Mouse (Mus musculus): Measurements from ENCODE around the gene Mlycd. TPM values are rescaled to one million over a fixed set of nuclear protein-coding genes. Genes with fewer than 3 reads are reported as not detected.
"Not testable (repeated sequence)": the region's sequence is repeated elsewhere in the genome, so short reads cannot be mapped to it uniquely, and the experiment has no call there.

Gene Mlycd
- polyA plus RNA-seq, 1 experiment from 2014 or later = 12.1 TPM

GRCm38 (mm10) chr8:119360686-119361295, 33.9 kb upstream of the Mlycd start:
- Histone ChIP-seq H3K4me3 (ENCODE audit: low read depth, low read length) (no peak overlapping the region), H3K36me3 (ENCODE audit: control insufficient read depth, insufficient read depth) (no peaks in the 10 kb centered on the region), H3K27me3 (ENCODE audit: control insufficient read depth, insufficient read depth, low read depth, low read length) (no peaks in the 10 kb centered on the region), H3K9me3 (replicated peaks; ENCODE audit: control insufficient read depth, low read length) (no peaks in the 10 kb centered on the region), H3K4me1 (ENCODE audit: control insufficient read depth, low read depth, low read length) (no peaks in the 10 kb centered on the region), H3K4me2 (ENCODE audit: low read depth, low read length) (no peak overlapping the region), H3K9ac (ENCODE audit: low read depth, low read length) (no peak overlapping the region), H3K27ac (ENCODE audit: low read length) (no peak overlapping the region)
- no peak for ATAC-seq (ENCODE audit: low read depth)
- WGBS (ENCODE audit: insufficient replicate concordance) = 50% methylated on average over 8 of the region's 8 CpGs

- not testable (repeated sequence) for H3K27ac ChIP-seq (ENCODE audit: low read length); H3K4me1 ChIP-seq (ENCODE audit: control insufficient read depth, low read depth, low read length); H3K27me3 ChIP-seq (ENCODE audit: control insufficient read depth, insufficient read depth, low read depth, low read length); H3K4me2 ChIP-seq (ENCODE audit: low read depth, low read length); H3K36me3 ChIP-seq (ENCODE audit: control insufficient read depth, insufficient read depth); H3K9ac ChIP-seq (ENCODE audit: low read depth, low read length); H3K9me3 ChIP-seq (replicated peaks; ENCODE audit: control insufficient read depth, low read length); H3K4me3 ChIP-seq (ENCODE audit: low read depth, low read length)
- 56% methylated on average over 9 of the region's 9 CpGs for WGBS (ENCODE audit: insufficient replicate concordance)
- ATAC-seq (ENCODE audit: low read depth) = 0 out of 2 replicates have a peak, but pooled peaks have one; percentile 32
Measured at GRCm38 (mm10) chr8:119374716-119375115, 20.0 kb upstream of the Mlycd start.

DNA sequence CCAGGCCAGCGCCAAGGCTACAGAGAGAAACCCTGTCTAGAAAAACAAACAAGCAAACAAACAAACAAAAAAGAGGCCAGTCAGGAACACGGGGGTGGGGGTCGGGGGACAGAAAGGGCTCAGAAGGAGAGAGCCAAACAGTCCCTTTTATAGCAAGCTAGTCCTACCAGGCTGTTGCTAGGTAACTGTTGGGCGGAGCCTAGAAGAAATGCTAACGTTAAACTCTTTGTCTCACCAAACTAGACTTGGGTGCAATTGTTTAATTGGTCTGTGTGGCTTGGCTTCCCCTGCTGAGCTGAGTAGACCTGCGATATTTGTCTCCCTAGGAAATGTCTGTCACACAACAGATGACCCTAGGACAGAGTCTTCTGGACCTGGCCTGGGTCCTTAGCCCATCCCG, 16.2 kb upstream of the Mlycd start:
- no peaks in the 10 kb centered on the region for H3K36me3 ChIP-seq (ENCODE audit: control insufficient read depth, insufficient read depth)
- ATAC-seq (ENCODE audit: low read depth) = no peak
- no peaks in the 10 kb centered on the region for H3K4me1 ChIP-seq (ENCODE audit: control insufficient read depth, low read depth, low read length)
- WGBS (ENCODE audit: insufficient replicate concordance) = 61% methylated on average over 7 of the region's 7 CpGs
- H3K27ac ChIP-seq (ENCODE audit: low read length) = no peak overlapping the region
- no peak overlapping the region for H3K9ac ChIP-seq (ENCODE audit: low read depth, low read length)
- no peaks in the 10 kb centered on the region for H3K9me3 ChIP-seq (replicated peaks; ENCODE audit: control insufficient read depth, low read length)
- H3K4me3 ChIP-seq (ENCODE audit: low read depth, low read length) = no peak overlapping the region
- H3K4me2 ChIP-seq (ENCODE audit: low read depth, low read length) = no peak overlapping the region
- H3K27me3 ChIP-seq (ENCODE audit: control insufficient read depth, insufficient read depth, low read depth, low read length) = no peaks in the 10 kb centered on the region

DNA sequence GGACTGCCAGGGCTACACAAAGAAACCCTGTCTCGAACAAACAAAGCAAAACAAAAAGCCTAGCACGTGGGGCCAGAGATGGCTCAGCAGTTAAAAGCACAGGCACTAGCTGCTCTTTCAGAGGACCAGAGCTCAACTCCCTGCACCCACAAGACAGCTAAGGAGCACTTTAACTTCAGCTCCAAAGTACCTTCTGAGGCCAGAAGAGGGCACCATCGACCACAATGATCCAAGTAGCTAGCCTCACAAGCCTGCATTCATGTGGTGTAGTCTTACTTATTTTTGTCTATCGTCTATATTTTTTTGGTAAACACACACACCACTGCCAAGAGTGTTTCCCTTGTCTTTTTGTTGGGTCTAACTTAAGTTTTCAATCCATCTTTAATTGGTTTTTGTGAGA, 14.1 kb upstream of the Mlycd start:
- no peaks in the 10 kb centered on the region for H3K36me3 ChIP-seq (ENCODE audit: control insufficient read depth, insufficient read depth)
- ATAC-seq (ENCODE audit: low read depth) = no peak
- no peaks in the 10 kb centered on the region for H3K9me3 ChIP-seq (replicated peaks; ENCODE audit: control insufficient read depth, low read length)
- no peaks in the 10 kb centered on the region for H3K4me1 ChIP-seq (ENCODE audit: control insufficient read depth, low read depth, low read length)
- H3K4me3 ChIP-seq (ENCODE audit: low read depth, low read length) = no peak overlapping the region
- no peak overlapping the region for H3K9ac ChIP-seq (ENCODE audit: low read depth, low read length)
- H3K4me2 ChIP-seq (ENCODE audit: low read depth, low read length) = no peak overlapping the region
- no peaks in the 10 kb centered on the region for H3K27me3 ChIP-seq (ENCODE audit: control insufficient read depth, insufficient read depth, low read depth, low read length)
- WGBS (ENCODE audit: insufficient replicate concordance) = 18% methylated on average over 4 of the region's 4 CpGs
- H3K27ac ChIP-seq (ENCODE audit: low read length) = no peak overlapping the region

DNA sequence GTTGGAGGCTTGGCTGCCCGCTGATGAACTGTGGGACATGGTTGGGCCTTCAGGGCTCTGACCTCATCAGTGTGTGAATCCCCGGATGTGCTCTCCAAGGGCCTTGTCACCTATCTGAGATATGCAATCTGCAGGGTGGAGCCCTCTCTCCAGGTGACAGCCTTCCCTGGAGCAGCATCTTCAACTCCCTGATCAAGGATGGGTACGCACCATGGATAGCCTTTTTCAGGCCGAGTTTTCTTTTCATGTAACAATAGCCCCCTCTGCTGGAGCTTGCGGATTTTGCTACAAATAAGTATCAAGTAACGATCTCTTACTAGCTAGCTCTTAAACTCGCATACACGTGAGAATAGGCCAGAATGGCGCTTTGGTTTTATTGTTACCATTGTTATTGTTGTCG, 10.2 kb upstream of the Mlycd start:
- WGBS (ENCODE audit: insufficient replicate concordance) = 19% methylated on average over 10 of the region's 10 CpGs
- Histone ChIP-seq H3K27me3 (ENCODE audit: control insufficient read depth, insufficient read depth, low read depth, low read length) (no peaks in the 10 kb centered on the region), H3K4me3 (ENCODE audit: low read depth, low read length) (no peak overlapping the region), H3K9ac (ENCODE audit: low read depth, low read length) (no peak overlapping the region), H3K27ac (ENCODE audit: low read length) (no peak overlapping the region), H3K36me3 (ENCODE audit: control insufficient read depth, insufficient read depth) (no peaks in the 10 kb centered on the region), H3K4me2 (ENCODE audit: low read depth, low read length) (no peak overlapping the region), H3K4me1 (ENCODE audit: control insufficient read depth, low read depth, low read length) (no peaks in the 10 kb centered on the region), H3K9me3 (replicated peaks; ENCODE audit: control insufficient read depth, low read length) (no peaks in the 10 kb centered on the region)
- no peak for ATAC-seq (ENCODE audit: low read depth)

DNA sequence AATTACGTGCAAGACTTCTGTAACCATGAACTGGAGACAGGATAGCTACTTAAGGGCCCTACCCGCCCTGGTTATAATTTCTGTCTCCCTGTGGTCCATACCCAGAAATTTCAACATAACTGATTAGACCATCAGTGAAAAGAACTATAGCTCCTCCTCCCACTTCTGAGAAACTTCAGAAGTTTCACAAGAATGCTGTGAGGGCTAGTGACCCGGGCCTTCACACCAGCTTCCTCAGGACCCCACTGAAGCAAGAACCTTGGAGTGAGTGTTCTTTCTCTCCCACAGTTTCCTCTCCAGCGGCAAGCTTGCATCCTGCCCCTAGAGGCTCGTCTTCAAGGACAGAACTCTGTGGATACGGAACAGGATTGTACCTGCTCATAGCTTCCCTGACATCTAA, 8.8 kb upstream of the Mlycd start:
- H3K36me3 ChIP-seq (ENCODE audit: control insufficient read depth, insufficient read depth) = no peaks in the 10 kb centered on the region
- 42% methylated on average over 6 of the region's 6 CpGs for WGBS (ENCODE audit: insufficient replicate concordance)

DNA sequence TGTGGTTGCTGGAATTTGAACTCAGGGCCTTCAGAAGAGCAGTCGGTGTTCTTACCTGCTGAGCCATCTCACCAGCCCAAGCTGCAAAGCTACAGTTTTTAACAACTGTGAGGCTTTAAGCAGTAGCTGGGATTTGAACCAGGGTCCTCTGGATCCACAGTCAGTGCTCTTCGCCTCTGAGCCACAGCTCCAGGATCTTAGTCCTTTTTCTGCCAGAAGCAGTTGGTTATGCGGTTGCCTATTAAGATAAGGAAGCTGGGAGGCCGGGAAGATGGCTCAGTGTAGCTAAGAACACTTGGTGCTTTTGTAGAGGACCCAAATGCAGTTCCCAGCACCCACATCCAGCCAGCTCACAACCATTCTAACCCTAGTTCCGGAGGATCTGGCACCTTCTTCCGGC, 7.7 kb upstream of the Mlycd start:
- Histone ChIP-seq H3K9ac (ENCODE audit: low read depth, low read length) (no peak overlapping the region), H3K27ac (ENCODE audit: low read length) (no peak overlapping the region), H3K27me3 (ENCODE audit: control insufficient read depth, insufficient read depth, low read depth, low read length) (no peaks in the 10 kb centered on the region), H3K36me3 (ENCODE audit: control insufficient read depth, insufficient read depth) (no peaks in the 10 kb centered on the region), H3K4me3 (ENCODE audit: low read depth, low read length) (no peak overlapping the region), H3K9me3 (replicated peaks; ENCODE audit: control insufficient read depth, low read length) (no peaks in the 10 kb centered on the region), H3K4me2 (ENCODE audit: low read depth, low read length) (no peak overlapping the region), H3K4me1 (ENCODE audit: control insufficient read depth, low read depth, low read length) (no peaks in the 10 kb centered on the region)
- WGBS (ENCODE audit: insufficient replicate concordance) = 47% methylated on average over 6 of the region's 6 CpGs
- ATAC-seq (ENCODE audit: low read depth) = no peak

More for the DNA sequence above, 8.8 kb upstream of the Mlycd start:
- H3K4me2 ChIP-seq (ENCODE audit: low read depth, low read length) = no peak overlapping the region
- no peaks in the 10 kb centered on the region for H3K9me3 ChIP-seq (replicated peaks; ENCODE audit: control insufficient read depth, low read length)
- H3K4me1 ChIP-seq (ENCODE audit: control insufficient read depth, low read depth, low read length) = no peaks in the 10 kb centered on the region
- no peaks in the 10 kb centered on the region for H3K27me3 ChIP-seq (ENCODE audit: control insufficient read depth, insufficient read depth, low read depth, low read length)
- ATAC-seq (ENCODE audit: low read depth) = no peak
- no peak overlapping the region for H3K4me3 ChIP-seq (ENCODE audit: low read depth, low read length)
- no peak overlapping the region for H3K27ac ChIP-seq (ENCODE audit: low read length)
- no peak overlapping the region for H3K9ac ChIP-seq (ENCODE audit: low read depth, low read length)

GRCm38 (mm10) chr8:119394097-119394496, 581 bp upstream of the Mlycd start:
- peaks cover 17% of the 10 kb centered on the region for H3K4me1 ChIP-seq (ENCODE audit: control insufficient read depth, low read depth, low read length)
- H3K9ac ChIP-seq (ENCODE audit: low read depth, low read length) = peak overlapping the region; percentile 76
- H3K4me3 ChIP-seq (ENCODE audit: low read depth, low read length) = peak overlapping the region; percentile 73
- H3K27me3 ChIP-seq (ENCODE audit: control insufficient read depth, insufficient read depth, low read depth, low read length) = no peaks in the 10 kb centered on the region
- peak overlapping the region; percentile 37 for H3K27ac ChIP-seq (ENCODE audit: low read length)
- H3K4me2 ChIP-seq (ENCODE audit: low read depth, low read length) = peak overlapping the region; percentile 86
- no peak for ATAC-seq (ENCODE audit: low read depth)
- H3K9me3 ChIP-seq (replicated peaks; ENCODE audit: control insufficient read depth, low read length) = no peaks in the 10 kb centered on the region
- WGBS (ENCODE audit: insufficient replicate concordance) = 58% methylated on average over 9 of the region's 9 CpGs
- H3K36me3 ChIP-seq (ENCODE audit: control insufficient read depth, insufficient read depth) = no peaks in the 10 kb centered on the region

DNA sequence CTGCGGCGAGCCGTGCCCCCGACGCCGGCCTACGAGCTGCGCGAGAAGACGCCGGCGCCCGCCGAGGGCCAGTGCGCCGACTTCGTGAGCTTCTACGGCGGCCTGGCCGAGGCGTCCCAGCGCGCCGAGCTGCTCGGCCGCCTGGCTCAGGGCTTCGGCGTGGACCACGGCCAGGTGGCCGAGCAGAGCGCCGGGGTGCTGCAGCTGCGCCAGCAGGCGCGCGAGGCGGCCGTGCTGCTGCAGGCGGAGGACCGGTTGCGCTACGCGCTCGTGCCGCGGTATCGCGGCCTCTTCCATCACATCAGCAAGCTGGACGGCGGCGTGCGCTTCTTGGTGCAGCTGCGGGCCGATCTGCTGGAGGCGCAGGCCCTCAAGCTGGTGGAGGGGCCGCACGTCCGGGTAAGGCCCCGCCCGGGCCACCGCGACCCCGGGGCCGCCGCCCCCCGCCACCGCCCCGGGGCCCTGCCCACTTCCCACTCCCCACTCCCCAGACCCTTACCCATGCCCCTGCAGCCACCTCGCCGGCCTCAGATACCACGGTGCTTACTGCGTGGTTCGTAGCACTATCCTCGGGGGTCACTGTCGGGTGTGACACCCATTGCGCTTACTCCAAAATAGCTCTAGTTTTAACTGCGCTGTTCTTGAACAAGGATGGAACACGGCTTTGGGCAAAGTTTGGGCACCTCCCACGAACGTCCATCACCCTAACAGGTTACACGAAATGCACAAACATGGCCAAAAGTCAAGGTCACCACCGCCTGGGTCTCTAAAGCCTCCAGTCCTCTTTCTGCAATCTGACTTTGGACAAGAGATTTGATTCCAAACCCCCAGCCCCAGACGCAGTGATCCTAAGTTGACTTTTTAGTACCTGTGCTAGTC, 633 bp downstream of the Mlycd start:
- peak overlapping the region; percentile 73 for H3K4me3 ChIP-seq (ENCODE audit: low read depth, low read length)
- peak overlapping the region; percentile 39 for H3K27ac ChIP-seq (ENCODE audit: low read length)
- no peaks in the 10 kb centered on the region for H3K9me3 ChIP-seq (replicated peaks; ENCODE audit: control insufficient read depth, low read length)
- 4% methylated on average over 69 of the region's 83 CpGs for WGBS (ENCODE audit: insufficient replicate concordance)
- H3K4me1 ChIP-seq (ENCODE audit: control insufficient read depth, low read depth, low read length) = peaks cover 18% of the 10 kb centered on the region
- no peaks in the 10 kb centered on the region for H3K36me3 ChIP-seq (ENCODE audit: control insufficient read depth, insufficient read depth)
- peak overlapping the region; percentile 76 for H3K9ac ChIP-seq (ENCODE audit: low read depth, low read length)
- ATAC-seq (ENCODE audit: low read depth) = peak; percentile 28
- H3K4me2 ChIP-seq (ENCODE audit: low read depth, low read length) = peak overlapping the region; percentile 86
- no peaks in the 10 kb centered on the region for H3K27me3 ChIP-seq (ENCODE audit: control insufficient read depth, insufficient read depth, low read depth, low read length)

Measured in liver, embryonic 16.5 days (tissue).